Mouse (Mus musculus): ENCODE measurements around the gene Arhgap44. TPM values are rescaled to one million over a fixed set of nuclear protein-coding genes. Genes with fewer than 3 reads are reported as not detected.
A peak's percentile ranks its signal among the peaks of the same experiment; 100 is the strongest.

The Arhgap44 gene
- total and polyA plus RNA-seq, 3 experiments = 4.8 to 15.5 (median 6.8) TPM

DNA sequence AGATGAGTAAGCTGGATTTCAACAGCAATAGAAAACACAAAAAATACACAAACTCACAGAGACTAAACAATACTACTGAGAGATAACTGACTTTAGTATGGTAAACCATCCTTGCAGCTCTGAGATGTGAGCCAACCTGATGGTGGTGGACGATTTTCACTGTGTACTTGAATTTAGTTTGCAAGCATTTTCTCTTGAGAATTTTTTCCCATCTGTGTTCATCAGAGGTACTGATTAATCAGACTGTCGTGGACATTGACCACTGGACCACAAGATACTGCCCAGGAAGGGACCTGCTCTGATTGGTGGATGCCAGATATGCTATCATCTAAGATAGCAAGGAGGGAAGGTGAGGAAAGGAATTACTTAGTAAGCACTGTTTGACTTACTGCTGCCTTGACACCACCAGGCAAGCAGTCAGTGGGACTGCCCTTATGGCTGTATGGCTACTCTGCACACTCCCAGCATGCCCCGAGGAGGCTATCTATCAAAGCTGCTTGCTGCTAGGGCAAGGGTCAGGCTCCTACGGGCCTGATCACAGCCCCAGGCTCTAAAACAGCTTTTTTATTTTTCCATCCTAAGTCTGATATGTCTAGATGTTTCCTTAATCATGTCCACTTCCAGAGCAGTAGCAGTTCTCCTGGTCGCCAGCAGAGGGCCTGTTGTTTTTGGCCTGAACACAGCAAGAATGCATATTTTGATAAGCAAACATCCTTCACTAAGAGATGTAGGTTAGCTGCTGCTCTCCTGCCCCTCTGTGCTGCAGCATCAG, 74.1 kb downstream of the Arhgap44 start:
- DNase-seq = peak; percentile 53

DNA sequence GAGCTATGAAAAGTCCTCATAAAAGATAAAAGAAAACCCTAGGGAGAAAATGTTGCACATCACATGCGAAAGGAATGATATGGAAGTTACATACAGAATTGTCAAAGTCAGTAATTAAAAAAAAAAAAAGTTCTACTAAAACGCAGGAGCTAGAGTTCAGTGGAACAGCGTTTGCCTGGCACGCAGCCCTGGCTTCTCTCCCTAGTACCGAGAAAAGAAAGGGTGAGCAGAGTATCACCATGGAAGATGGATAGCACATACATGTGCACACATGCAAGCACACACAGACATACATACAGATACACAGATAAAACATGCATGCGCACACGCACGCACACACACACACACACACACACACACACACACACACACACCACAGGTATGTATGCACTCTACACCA, 82.0 kb downstream of the Arhgap44 start:
- no peak for DNase-seq

DNA sequence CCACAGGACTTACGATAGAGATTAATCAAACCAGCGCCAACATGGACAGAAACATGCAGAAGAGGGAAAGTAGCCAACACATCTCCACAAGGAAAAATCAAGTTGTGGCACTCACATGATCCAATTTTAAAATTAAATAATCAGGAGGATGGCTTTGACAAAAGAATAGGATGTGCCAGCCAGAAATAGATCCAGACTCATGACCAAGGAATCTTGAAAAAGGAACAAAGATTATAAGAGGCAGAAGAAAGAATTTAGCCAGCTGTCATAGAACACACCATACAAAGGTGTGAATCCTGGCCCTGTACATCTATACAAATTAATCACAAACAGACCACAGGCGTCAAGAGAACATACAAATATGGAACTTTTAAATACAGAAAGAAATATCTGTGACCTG, 82.5 kb downstream of the Arhgap44 start:
- DNase-seq = no peak

DNA sequence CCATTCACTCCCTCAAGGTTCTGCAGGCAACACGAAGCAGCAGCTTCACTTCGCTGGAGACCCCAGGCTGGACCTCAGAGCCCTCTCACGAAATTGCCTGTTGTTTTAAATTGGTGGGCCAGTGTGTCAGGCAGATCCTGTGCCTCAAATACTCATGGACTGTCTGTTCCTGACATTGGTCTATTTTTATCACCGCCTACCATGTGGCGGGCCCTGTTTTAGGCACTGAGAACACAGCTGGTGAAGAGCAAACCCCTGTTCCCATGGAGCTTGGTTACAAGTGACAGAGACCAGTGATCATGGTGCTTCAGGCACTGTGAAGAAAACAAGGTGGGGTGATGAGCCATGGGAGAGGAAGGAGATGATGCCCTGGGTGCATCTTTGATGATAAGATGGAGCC, 93.2 kb downstream of the Arhgap44 start:
- no peak for DNase-seq

DNA sequence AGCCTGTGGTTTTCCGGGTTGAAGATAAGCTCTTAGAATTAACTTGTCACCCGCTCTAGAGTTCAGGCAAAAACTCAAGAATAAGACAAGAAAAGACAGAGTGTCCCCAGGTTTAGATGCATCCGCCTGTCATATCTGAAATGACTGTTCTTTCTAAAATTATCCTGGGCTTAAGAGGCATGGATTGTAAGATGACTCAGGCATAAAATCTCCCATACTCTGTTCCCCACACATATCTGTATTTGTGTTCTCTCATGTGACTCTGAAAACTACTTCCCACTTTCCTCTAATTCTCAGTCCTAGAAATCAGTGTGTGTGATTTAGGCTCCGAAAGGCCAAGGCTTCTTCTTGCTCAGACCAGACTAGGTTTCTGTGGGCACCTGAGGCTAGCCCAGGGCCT, 93.7 kb downstream of the Arhgap44 start:
- DNase-seq = no peak

DNA sequence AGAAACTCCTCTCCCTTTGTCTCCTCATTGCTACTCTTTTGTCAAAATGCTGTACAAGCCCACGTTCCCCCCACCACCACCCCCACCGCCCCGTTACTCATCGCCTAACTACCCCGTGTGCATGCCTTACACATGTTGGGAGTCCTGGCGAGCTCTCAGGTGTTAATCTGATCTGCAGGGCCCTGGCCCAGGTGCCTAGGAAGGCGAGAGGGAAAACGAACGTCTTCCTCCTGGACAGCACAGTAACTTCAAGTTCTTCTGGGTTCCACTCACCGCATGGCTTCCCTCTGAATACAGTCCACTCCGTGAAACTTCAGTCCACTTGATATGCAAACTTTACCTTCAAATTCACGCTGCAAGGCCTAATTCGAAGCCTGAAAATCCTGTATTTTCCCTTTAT, 97.6 kb downstream of the Arhgap44 start:
- DNase-seq = no peak

DNA sequence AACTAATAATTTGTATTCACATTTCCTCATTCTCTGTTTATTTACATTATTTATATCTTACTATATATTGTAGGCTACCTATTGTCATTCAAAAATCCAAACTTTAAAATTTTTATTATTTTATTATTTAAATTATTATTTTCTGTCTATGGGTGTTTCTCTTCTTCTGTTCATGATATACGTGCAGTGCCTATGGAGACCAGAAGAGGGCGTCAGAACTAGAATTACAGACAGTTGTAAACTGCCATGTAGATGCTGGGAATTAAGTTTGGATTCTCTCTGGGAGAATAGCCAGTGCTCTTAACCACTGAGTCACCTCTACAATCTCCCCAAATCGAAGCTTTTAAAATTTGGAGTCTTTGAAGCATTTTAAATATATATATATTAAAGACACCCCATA, 101.3 kb downstream of the Arhgap44 start:
- no peak for DNase-seq

DNA sequence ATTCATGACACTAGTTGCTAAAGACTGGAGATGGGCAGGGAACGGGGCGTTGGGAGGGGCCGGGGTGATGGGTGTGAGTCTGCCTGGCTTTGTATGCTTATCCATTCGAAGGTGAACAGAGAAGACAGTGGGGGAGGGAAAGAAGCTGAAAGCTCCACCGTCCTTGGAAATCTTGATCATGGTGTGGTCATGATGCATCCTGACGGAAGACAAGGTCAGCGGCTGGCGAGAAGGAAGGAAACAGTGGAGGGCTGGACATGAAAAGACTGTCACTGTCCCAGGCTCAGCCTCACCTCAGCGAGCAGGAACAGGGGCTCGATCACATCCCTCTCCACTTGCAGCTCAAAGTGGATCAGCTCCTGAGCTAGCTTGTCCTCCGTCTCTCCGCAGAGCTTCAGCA, 103.2 kb downstream of the Arhgap44 start:
- peak; percentile 61 for DNase-seq

DNA sequence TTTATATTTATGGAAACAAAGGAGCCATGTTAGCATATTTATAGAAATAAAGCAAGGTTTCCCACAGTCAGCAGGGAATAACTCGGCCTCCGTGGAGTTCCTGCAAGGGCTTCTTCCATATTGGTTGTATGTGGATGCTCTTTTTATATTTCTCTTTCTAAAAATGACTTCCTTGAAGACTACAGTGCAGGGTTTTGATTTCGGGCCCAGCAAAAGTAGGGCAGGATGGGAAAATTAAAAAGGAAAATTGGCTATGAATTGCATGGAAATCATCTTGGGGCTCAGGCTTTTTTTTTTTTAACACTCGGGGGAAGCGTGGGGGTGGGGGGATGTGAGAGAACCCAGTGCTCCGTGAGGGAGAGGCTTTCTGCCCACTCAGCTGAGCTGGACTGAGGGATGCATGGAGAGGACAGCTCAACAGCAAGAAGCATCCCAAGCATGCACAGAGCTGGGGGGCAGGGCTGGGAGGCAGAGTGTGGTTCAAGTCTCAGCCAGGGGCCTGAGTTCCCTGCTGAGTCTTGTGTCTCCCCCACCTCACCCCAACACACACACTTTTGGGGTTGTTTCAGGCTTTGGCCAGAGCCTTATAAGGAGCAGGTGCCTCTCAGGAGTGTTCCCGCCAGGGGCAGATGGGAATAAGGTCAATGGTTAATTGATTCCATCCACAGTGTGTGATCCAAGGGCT, 104.4 kb downstream of the Arhgap44 start:
- DNase-seq = no peak

DNA sequence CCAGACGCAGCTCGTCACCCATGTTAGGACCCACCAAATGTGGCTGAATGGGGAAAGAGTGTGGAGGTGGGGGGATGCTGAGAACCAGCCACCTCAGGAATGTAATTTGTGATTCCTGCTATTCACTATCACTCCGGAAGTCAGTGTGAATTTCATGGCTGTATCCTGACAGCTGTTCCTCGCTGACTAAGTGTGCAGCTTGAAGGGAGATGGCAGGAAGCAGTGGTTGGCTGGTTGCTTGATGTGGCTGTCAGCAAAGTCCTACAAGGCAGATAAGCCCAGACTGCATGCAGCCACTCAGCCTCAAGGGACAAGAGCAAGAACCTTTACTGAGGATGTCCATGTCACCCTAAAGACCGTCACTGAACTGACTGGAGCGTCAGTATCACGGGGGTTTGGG, 107.2 kb downstream of the Arhgap44 start:
- DNase-seq = no peak

DNA sequence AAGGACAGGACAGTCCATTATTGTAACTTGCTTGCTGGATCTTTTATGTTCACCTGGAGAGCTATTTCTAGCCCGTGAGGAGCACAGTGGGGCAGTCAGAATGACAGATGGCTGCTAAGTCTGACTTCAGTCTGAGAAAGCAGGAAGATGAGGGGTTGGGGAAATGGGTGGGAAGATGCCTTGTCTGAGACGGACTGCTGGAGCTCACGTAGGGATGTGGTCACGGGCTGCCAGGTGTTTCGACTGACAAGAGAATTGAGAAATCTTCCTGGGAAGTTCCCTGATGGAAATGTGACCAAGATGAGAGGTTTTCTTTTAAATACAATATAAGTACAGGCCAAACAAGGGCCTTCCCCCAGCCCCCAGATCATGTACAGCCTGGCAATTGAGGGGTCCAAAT, 108.5 kb downstream of the Arhgap44 start:
- no peak for DNase-seq

DNA sequence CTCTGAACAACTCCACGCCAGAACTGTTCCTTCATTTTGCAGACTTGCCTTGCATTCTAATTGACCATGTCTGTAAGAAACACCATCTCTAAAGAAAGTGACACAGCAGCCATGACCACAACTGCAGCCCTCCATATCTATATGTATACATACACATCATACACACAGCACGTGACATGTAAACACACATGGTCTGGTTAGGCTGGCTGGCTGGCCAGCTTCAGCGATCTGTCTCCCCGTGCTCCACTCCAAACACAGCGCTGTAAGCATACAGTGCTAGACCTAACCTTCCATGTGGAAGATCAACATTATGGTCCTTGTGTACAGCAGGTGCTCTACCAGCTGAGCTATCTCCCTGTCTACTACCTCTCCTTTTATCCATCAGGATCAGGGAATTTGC, 111.9 kb downstream of the Arhgap44 start:
- DNase-seq = no peak

DNA sequence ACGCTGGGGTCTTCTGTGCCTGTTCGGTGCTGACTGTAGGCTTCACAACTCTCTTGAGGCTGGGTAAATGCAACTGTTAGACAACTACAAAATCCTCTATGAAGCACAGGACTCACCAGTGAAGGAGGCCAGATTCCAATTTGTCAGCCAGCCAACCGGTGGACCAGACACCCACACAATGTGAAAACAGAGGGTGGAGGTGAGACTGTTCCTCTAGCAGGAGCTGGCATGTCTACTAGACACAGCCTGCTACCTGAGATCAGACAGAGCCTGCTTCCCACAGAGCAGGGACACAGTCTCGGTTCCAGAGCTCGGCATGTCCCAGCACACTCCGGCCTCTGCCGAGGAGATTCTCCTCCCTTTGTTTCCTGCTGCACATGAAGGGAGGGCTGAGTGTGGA, 113.7 kb downstream of the Arhgap44 start:
- DNase-seq = no peak

DNA sequence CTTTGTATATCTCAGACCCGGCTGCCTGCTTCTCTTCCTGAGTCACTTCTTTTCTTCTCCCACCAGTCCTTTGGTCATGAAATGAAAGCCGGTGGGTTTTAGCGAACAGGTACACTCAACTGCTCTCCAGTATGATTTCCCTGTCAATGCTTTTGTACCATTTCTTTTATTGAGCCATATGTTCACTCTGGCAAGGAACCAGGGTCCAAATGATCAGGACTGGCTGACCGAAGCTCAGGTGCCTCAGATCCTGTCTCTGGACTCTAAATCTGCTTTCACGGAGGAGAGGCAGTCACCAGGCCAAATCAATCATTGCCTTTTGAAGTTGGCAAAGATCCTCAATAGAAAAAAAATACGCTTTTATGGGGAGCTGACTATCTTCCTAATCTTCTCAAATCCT, 122.2 kb downstream of the Arhgap44 start:
- DNase-seq = no peak

DNA sequence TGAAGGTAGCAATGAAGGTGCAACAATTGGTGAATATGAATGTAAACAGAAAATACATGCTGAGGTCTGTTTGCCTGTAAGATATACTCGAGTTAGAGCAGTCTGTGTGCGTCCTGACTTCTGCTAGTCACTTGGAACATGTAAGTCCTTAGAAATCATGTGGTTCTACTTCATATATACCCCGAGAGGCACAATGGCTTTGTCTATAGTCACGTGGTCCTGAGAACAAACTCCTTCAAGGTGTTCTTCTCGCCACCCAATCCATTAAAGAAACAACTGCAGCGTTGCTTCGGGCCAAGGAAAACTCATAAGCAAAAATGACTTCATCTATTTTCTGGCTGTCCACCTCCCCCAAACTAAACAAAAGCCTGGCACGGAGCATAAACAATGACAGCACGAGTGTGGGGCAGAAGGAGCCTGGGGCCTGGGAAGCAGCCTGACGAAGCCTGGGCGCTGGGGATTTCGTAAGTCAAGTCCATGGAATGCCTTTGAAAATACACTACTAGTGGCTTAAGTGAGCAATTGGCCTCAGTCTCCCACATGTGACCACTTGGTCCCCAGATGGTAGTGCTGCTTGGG, 123.2 kb downstream of the Arhgap44 start:
- DNase-seq = no peak

DNA sequence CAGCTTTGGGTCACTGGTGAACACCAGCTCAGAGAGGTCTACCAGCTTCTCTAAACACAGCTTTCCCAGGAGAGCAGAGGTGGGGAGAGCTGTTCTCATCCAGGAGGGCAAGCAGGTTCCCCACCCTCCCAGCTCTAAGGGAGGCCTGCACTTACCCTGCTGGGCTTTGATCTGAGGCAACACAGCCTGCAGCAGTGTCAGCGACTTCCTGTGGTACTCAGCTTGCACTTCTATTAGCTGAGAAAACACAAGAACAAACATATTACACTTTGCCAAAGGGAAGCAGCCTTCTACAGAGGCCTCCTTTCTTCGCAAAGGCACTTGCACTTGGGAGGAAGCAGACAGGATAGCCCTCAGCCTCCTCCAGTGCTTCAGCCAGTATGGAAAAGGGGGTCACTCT, 123.8 kb downstream of the Arhgap44 start:
- DNase-seq = no peak

DNA sequence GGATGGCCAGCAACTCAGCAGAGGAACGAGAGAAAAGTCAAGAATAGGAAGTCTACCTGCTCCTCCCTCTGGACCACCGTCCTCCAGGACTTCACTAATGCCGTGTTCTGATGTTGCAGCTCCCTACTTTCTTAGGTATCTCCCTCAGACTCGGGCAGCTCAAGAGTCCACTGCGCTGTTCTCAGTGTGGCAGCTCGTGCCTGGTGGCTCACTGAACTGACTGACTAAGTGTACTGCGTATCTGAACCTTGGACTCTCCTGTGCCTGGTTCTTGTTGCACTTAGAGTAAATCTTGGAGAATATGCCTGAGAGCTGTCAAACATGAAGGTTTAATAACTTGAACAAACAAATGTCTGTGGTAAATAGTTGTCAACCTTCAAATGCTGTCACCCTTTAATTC, 130.5 kb downstream of the Arhgap44 start:
- DNase-seq = no peak

DNA sequence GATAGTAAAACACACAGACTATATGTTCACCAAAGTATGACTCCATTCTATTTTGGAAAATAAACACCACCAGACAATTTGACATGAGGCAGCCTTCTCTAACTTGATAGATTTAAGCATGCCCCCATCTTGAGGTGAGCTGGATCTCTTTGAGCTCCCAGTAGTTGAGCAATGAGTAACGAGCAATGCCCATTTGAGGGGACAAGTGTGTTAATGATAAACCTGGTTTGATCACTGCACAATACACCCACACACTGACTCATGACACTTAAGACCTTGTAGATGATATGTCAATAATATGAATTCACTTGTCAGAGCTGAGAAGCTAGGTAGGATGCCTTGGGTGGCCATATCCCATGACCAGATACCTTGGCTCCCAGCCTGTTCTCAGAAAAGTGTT, 132.6 kb downstream of the Arhgap44 start:
- DNase-seq = no peak

DNA sequence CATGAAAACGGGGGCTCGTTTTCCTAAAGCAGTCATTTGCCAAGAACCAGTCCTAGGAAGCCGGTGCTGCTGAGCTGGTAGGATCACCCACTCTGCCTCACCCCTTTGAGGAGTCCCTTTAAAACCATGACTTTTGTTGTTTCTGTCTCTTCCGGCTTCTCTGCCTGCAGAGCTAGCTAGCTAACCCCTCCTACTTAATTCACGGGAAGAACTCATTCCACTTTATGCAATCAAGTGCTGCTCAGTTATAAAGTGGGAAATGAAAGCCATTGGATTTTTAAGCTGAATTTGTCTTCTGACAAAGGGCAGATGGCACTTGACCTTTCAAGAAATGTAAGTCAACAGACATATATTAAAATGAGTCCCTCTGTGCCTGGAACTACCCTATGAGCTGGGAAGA, 134.7 kb downstream of the Arhgap44 start:
- DNase-seq = no peak

DNA sequence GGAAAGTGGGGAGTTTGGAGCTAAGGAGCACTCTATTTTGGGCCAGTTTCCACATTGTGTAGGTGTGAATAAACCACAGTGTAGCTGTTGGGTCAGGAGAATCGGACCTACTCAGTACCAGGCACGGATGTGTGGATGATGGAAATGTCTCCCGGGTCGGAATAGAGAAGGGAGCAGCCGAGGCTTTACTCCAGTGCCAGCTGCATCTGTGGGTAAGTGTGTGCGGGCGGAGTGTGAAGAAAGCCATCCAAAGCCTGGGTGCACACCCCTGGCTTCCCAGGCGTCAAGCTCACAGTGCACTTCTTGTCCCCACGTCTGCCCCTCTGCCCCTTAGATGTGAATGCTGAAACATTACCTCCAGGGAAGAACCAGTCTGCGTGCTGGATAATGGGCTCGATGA, 140.0 kb downstream of the Arhgap44 start:
- no peak for DNase-seq

DNA sequence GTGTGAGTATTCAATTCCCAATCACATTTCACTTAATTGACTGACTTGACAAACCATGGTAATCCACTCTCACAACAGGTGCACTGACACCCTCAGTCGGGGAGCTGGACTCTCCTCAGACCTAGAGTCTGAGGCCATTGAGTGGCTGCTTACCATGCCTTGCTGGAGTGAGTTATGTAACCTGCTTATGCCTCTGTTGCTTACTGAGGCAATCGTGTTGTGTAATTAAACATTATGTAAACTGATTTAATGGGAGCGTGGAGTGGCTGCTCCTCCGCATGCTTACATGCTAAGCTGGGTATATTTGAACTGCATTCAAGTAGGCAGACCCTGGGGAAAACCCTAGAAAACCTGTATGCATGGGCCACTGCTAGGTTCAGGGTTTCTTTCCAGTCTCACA, 142.0 kb downstream of the Arhgap44 start:
- no peak for DNase-seq

DNA sequence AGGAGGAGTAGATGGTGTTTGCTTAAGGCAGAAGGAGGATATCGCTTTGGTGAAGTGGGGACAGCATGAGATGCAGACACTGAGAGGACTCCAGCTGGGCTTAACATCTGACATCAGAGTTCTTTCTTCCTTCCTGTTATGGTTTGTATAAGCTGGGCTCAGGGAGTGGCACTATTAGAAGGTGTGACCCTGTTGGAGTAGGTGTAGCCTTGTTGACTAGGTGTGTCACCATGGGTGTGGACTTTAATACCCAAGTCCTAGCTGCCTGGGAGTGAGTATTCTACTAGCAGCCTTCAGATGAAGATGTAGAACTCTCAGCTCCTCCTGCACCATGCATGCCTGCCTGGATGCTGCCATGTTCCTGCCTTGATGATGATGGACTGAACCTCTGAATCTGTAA, 146.0 kb downstream of the Arhgap44 start:
- DNase-seq = no peak

DNA sequence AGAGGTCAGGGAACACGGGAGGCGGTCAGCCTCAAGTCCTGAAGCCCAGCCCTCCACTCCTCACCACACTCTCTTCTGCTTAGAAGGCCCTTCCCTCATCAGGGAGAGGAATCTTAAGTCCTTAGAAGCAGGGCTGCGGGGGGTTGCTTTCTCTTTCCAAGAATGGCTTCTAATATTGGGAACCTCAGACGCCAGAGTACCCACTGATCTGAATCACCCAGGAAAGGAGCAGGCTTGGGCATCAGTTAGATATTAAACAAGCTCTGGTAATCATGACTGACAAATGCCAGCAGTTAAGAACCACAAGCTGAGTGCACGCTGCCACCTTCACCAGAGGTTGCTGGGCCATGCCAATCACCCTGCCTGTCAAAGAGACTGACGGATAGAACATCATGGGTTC, 148.9 kb downstream of the Arhgap44 start:
- DNase-seq = no peak

DNA sequence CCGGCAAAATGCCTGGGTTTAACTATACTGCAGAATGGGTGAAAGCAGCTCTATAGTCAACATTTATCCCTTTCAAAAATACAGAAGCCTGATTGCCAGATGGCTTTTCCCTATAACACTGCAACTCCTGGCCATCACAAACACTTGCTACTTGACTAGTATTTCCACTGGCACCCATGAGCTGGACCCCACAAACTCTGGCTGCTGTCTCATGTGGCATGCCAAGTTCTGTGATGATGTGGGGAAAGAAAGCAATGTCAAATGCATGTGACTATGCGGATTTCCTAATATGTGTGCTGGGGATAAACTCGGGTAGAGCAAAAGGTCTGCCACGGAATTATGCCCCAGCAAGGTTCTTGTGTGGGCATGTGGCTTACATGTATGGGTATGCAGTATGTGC, 156.7 kb downstream of the Arhgap44 start:
- no peak for DNase-seq
